Mouse (Mus musculus) kidney, embryonic 14.5 days (tissue): ENCODE measurements around the gene BC005624. TPM values are rescaled to one million over a fixed set of nuclear protein-coding genes. Genes with fewer than 3 reads are reported as not detected.

Experiments used
- ATAC-seq: fragments of 200-750 bp; cut with Nextera tagmentation; 2 replicates; pipeline ENCODE4 v1.8.0; 2017; ENCODE audit warnings: moderate number of reproducible peaks, mild to moderate bottlenecking, moderate TSS enrichment, moderate library complexity; ENCODE audit not compliant: low FRiP score, low TSS enrichment
- H3K27ac ChIP-seq: fragments of 300-500 bp; sonication (generic); 2 replicates; pipeline ENCODE4 v1.5.1; 2014; ENCODE audit warnings: low read depth, mild to moderate bottlenecking, low read length, moderate library complexity, mixed read lengths
- H3K27me3 ChIP-seq: fragments of 300-500 bp; sonication (generic); 2 replicates; pipeline ENCODE4 v1.6.1; 2014; ENCODE audit warnings: mild to moderate bottlenecking, low read length; ENCODE audit not compliant: control insufficient read depth, insufficient read depth
- H3K36me3 ChIP-seq: fragments of 300-500 bp; sonication (generic); 2 replicates; pipeline ENCODE4 v1.6.1; 2014; ENCODE audit warnings: low read length, mixed read lengths; ENCODE audit not compliant: control insufficient read depth, insufficient read depth
- H3K4me1 ChIP-seq: fragments of 300-500 bp; sonication (generic); 2 replicates; pipeline ENCODE4 v1.6.1; 2014; ENCODE audit warnings: low read length, mixed read lengths; ENCODE audit not compliant: control insufficient read depth, insufficient read depth
- H3K4me2 ChIP-seq: fragments of 300-500 bp; sonication (generic); replicated peaks from 2 replicates; pipeline ENCODE4 v1.6.1; 2014; ENCODE audit warnings: low read depth, mild to moderate bottlenecking, low read length
- H3K4me3 ChIP-seq: fragments of 300-500 bp; sonication (generic); 2 replicates; pipeline ENCODE4 v1.5.1; 2014; ENCODE audit warnings: mild to moderate bottlenecking, low read length
- H3K9ac ChIP-seq: fragments of 300-500 bp; sonication (generic); 2 replicates; pipeline ENCODE4 v1.6.1; 2014; ENCODE audit warnings: low read depth, mild to moderate bottlenecking, low read length, moderate library complexity
- H3K9me3 ChIP-seq: fragments of 300-500 bp; sonication (generic); 2 replicates; pipeline ENCODE4 v1.6.1; 2016; ENCODE audit warnings: low read length; ENCODE audit not compliant: control insufficient read depth
- WGBS: fragments of 180-500 bp; shearing (Covaris S2); extraction: QIAGEN DNeasy Blood & Tissue Kit; methylation state at CpG from one replicate; pipeline ENCODE4 v1.1.7; 2014; 5-methylcytosine and 5-hydroxymethylcytosine counted together
- polyA plus RNA-seq: library from polyadenylated mRNA; unstranded; fragments of >200 nt; fragmentation: Nextera tagmentation; extraction: Ambion mirVana; gene quantifications from 2 replicates; pipeline ENCODE4 v1.2.1, GENCODE M21; 2014

Gene BC005624
- polyA plus RNA-seq, 1 experiment from 2014 or later: 48.7 TPM

GRCm38 (mm10) chr2:30994853-30995252, 12.9 kb upstream of the BC005624 start:
- Histone ChIP-seq H3K9ac (no peak overlapping the region), H3K27me3 (no peaks in the 10 kb centered on the region), H3K36me3 (no peaks in the 10 kb centered on the region; the same call in 1 of the 2 replicates), H3K27ac (no peak overlapping the region), H3K9me3 (no peaks in the 10 kb centered on the region), H3K4me3 (no peak overlapping the region), H3K4me1 (no peaks in the 10 kb centered on the region), H3K4me2 (no peak overlapping the region)
- 90% methylated on average over 4 of the region's 4 CpGs for WGBS
- no peak for ATAC-seq

GRCm38 (mm10) chr2:30990221-30990620, 8.2 kb upstream of the BC005624 start:
- no peak overlapping the region for H3K27ac ChIP-seq
- H3K9me3 ChIP-seq: no peaks in the 10 kb centered on the region
- no peak overlapping the region for H3K9ac ChIP-seq
- 61% methylated on average over 9 of the region's 9 CpGs for WGBS
- no peaks in the 10 kb centered on the region for H3K4me1 ChIP-seq
- H3K36me3 ChIP-seq: no peaks in the 10 kb centered on the region
- no peak overlapping the region for H3K4me3 ChIP-seq
- no peaks in the 10 kb centered on the region for H3K27me3 ChIP-seq
- ATAC-seq: no peak
- H3K4me2 ChIP-seq: no peak overlapping the region

- WGBS: 29% methylated on average over 17 of the region's 17 CpGs
Observed at GRCm38 (mm10) chr2:30985111-30986020, 3.4 kb upstream of the BC005624 start.

GRCm38 (mm10) chr2:30983024-30983423, 1.0 kb upstream of the BC005624 start:
- peak overlapping the region; percentile 51 for H3K9ac ChIP-seq
- WGBS: 40% methylated on average over 7 of the region's 7 CpGs

More at GRCm38 (mm10) chr2:30985111-30986020, 3.4 kb upstream of the BC005624 start:
- Histone ChIP-seq H3K9me3 (no peaks in the 10 kb centered on the region), H3K9ac (no peak overlapping the region), H3K27ac (no peak overlapping the region; the same call in 1 of the 2 replicates), H3K27me3 (no peaks in the 10 kb centered on the region), H3K36me3 (no peaks in the 10 kb centered on the region), H3K4me1 (peaks cover 9% of the 10 kb centered on the region; the same call in 1 of the 2 replicates), H3K4me3 (no peak overlapping the region), H3K4me2 (no peak overlapping the region)
- no peak for ATAC-seq

GRCm38 (mm10) chr2:30967352-30968327, 14.4 kb downstream of the BC005624 start, which contains the start of gene Tor1a:
TSS of gene Tor1a (minus strand) at chr2:30967933.
- Histone ChIP-seq H3K4me2 (peak within 1 kb of the TSS; percentile 90), H3K27me3 (no peaks in the 10 kb centered on the region), H3K4me3 (peak within 1 kb of the TSS; percentile 96), H3K9me3 (no peaks in the 10 kb centered on the region), H3K27ac (peak within 1 kb of the TSS; percentile 34), H3K9ac (peak within 1 kb of the TSS; percentile 83), H3K36me3 (peaks cover 27% of the 10 kb centered on the region), H3K4me1 (peaks cover 12% of the 10 kb centered on the region)
- WGBS: 3% methylated on average over 53 of the region's 59 CpGs
- ATAC-seq: peak; percentile 95

More at GRCm38 (mm10) chr2:30983024-30983423, 1.0 kb upstream of the BC005624 start:
- no peak for ATAC-seq
- Histone ChIP-seq H3K4me1 (peaks cover 9% of the 10 kb centered on the region; the same call in 1 of the 2 replicates), H3K4me3 (peak overlapping the region; percentile 89), H3K27ac (peak overlapping the region; percentile 30; the same call in 1 of the 2 replicates), H3K27me3 (no peaks in the 10 kb centered on the region), H3K9me3 (no peaks in the 10 kb centered on the region), H3K36me3 (peaks cover 14% of the 10 kb centered on the region), H3K4me2 (peak overlapping the region; percentile 76)

DNA sequence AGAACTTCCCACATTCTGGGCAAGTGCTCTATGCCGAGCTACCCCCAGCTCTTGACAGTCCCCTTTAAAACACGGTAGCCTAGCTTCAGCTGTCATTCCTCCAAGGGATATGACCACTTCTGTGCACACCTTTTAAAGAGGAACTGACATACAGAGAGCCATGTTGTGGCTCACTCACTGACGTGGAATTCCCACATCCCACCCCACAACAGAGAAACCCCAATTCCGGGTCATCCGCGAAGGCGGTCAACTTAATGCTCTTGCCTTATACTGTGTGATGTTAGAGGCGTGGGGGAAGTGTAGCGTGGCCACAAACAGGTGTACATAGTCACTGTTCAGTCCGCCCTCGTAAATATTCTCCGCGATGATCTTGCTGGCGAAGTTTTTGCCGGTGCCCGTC, 15.2 kb downstream of the BC005624 start:
- Histone ChIP-seq H3K4me3 (peak overlapping the region; percentile 96), H3K4me1 (peaks cover 12% of the 10 kb centered on the region), H3K27me3 (no peaks in the 10 kb centered on the region), H3K4me2 (peak overlapping the region; percentile 90), H3K9me3 (no peaks in the 10 kb centered on the region), H3K9ac (peak overlapping the region; percentile 83), H3K27ac (no peak overlapping the region), H3K36me3 (peaks cover 35% of the 10 kb centered on the region)
- 11% methylated on average over 16 of the region's 16 CpGs for WGBS
- no peak for ATAC-seq

GRCm38 (mm10) chr2:30965627-30966026, 16.4 kb downstream of the BC005624 start:
- H3K4me2 ChIP-seq: no peak overlapping the region
- H3K27ac ChIP-seq: no peak overlapping the region
- peaks cover 12% of the 10 kb centered on the region for H3K4me1 ChIP-seq
- no peak overlapping the region for H3K4me3 ChIP-seq
- 93% methylated on average over 8 of the region's 8 CpGs for WGBS
- peaks cover 47% of the 10 kb centered on the region for H3K36me3 ChIP-seq
- ATAC-seq: no peak
- H3K9ac ChIP-seq: no peak overlapping the region
- no peaks in the 10 kb centered on the region for H3K9me3 ChIP-seq
- H3K27me3 ChIP-seq: no peaks in the 10 kb centered on the region

DNA sequence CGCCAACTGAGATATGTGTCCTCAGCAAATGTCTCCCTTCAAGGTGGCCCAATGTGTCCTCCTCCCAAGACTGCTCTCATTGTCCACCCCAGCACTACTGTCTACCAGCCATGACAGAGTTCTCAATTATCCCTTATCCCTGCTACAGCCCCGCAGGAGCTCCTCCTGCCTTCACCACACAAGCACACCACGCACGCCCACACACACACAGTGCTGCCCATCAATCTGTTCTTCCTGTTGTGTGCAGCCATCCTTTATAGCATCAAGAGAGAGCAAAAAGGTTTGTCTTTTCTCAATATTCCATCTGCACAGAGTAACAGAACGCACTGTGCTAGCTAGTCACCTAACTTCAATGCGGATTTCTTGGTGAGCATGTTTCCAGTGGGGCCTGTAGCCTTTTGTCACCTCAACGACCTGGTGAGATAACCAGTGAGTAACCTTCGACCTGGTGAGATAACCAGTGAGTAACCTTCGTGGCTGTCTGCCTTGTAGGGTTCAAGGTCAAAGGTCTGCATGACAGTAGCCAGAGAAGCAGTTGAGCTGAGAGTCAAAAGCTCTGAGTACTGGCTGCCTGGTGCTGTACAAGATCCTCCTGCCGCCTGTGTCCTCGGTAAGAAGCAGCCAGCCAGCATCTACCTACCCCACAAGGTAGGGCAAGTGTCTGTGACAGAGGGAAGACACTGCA, 19.3 kb downstream of the BC005624 start:
- Histone ChIP-seq H3K4me2 (no peak overlapping the region), H3K9me3 (no peaks in the 10 kb centered on the region), H3K27ac (no peak overlapping the region), H3K4me3 (no peak overlapping the region), H3K4me1 (peaks cover 12% of the 10 kb centered on the region), H3K9ac (no peak overlapping the region), H3K27me3 (no peaks in the 10 kb centered on the region), H3K36me3 (peaks cover 76% of the 10 kb centered on the region)
- 86% methylated on average over 11 of the region's 11 CpGs for WGBS
- no peak for ATAC-seq
